Mouse (Mus musculus): ENCODE measurements around the gene Sf3a3.

Sf3a3 gene

GRCm38 (mm10) chr4:124738783-124739182, 24.2 kb downstream of the Sf3a3 start:
- DNase-seq (ENCODE audit: low spot score): no peak

GRCm38 (mm10) chr4:124741376-124742343, 27.1 kb downstream of the Sf3a3 start, which contains the start of gene Inpp5b:
Inpp5b (plus strand) TSS chr4:124741850.
- DNase-seq (ENCODE audit: low spot score): peak; percentile 70

GRCm38 (mm10) chr4:124742839-124743238, 28.3 kb downstream of the Sf3a3 start:
- no peak for DNase-seq (ENCODE audit: low spot score)

GRCm38 (mm10) chr4:124746577-124746976, 32.0 kb downstream of the Sf3a3 start:
- DNase-seq (ENCODE audit: low spot score): no peak

- DNase-seq (ENCODE audit: low spot score): no peak
Observed at GRCm38 (mm10) chr4:124747851-124748250, 33.3 kb downstream of the Sf3a3 start.

- DNase-seq (ENCODE audit: low spot score): peak; percentile 96
Observed at GRCm38 (mm10) chr4:124751300-124752250, 37.0 kb downstream of the Sf3a3 start.

GRCm38 (mm10) chr4:124752281-124753199, 38.0 kb downstream of the Sf3a3 start:
- peak; percentile 43 for DNase-seq (ENCODE audit: low spot score)

GRCm38 (mm10) chr4:124755526-124755925, 41.0 kb downstream of the Sf3a3 start:
- no peak for DNase-seq (ENCODE audit: low spot score)

GRCm38 (mm10) chr4:124759305-124759811, 44.8 kb downstream of the Sf3a3 start:
- no peak for DNase-seq (ENCODE audit: low spot score)

GRCm38 (mm10) chr4:124761201-124761600, 46.6 kb downstream of the Sf3a3 start:
- DNase-seq (ENCODE audit: low spot score): no peak

- no peak for DNase-seq (ENCODE audit: low spot score)
Observed at GRCm38 (mm10) chr4:124762858-124763452, 48.4 kb downstream of the Sf3a3 start.

GRCm38 (mm10) chr4:124765802-124766565, 51.4 kb downstream of the Sf3a3 start:
- DNase-seq (ENCODE audit: low spot score): no peak

GRCm38 (mm10) chr4:124766566-124766940, 52.0 kb downstream of the Sf3a3 start:
- no peak for DNase-seq (ENCODE audit: low spot score)

GRCm38 (mm10) chr4:124768963-124769591, 54.5 kb downstream of the Sf3a3 start:
- DNase-seq (ENCODE audit: low spot score): no peak

- no peak for DNase-seq (ENCODE audit: low spot score)
Observed at GRCm38 (mm10) chr4:124770624-124771023, 56.0 kb downstream of the Sf3a3 start.

- DNase-seq (ENCODE audit: low spot score): no peak
Observed at GRCm38 (mm10) chr4:124772125-124772524, 57.5 kb downstream of the Sf3a3 start.

GRCm38 (mm10) chr4:124773449-124773848, 58.9 kb downstream of the Sf3a3 start:
- DNase-seq (ENCODE audit: low spot score): no peak

GRCm38 (mm10) chr4:124773995-124774394, 59.4 kb downstream of the Sf3a3 start:
- no peak for DNase-seq (ENCODE audit: low spot score)

- DNase-seq (ENCODE audit: low spot score): no peak
Observed at GRCm38 (mm10) chr4:124774429-124774828, 59.9 kb downstream of the Sf3a3 start.

All from MN1 (cell line).